Mouse (Mus musculus): ENCODE results near the gene Maml1. TPM values are rescaled to one million over a fixed set of nuclear protein-coding genes. Genes with fewer than 3 reads are reported as not detected.

Maml1 gene
- polyA plus RNA-seq, 1 experiment, result 14.1 TPM

DNA sequence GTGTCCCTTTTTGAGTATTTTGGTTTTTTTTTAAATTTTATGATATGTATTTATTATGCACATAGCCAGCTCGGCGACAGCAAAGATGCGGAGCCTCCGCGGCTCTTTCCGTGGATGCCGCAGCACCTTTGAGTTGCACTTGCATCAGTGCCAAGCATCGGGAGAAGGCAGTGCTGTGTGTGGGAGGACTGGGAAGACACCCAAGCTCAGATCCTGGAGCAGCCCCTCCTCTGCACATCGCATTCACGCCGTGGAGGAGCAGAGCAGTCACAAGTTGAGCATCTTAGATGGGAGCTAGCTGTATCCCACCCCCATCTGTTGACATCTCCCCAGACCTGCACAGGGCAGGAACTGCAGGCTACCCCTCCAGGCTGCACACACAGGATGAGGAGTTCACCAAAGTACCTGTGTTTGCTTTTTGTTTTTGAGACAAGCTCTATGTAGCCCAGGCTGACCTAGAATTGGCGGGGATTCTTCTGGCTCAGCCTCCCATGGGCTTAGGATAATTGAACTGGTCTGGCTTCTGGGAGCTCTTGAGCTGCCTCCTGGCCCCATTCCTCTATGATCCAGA is 38.0 kb downstream of the Maml1 start:
- H3K9me3 ChIP-seq (replicated peaks; ENCODE audit: control insufficient read depth, insufficient read depth, low read length, poor library complexity, severe bottlenecking), result no peaks in the 10 kb centered on the region
- H3K9ac ChIP-seq (ENCODE audit: low read depth, poor library complexity, severe bottlenecking), result peak overlapping the region; percentile 51; the same call in 1 of the 2 replicates
- no peaks in the 10 kb centered on the region for H3K27me3 ChIP-seq (ENCODE audit: control insufficient read depth, insufficient read depth, low read length, poor library complexity, severe bottlenecking)
- no peak for TF ChIP-seq POLR2A (IDR thresholded peaks at IDR 0.05; ENCODE audit: insufficient read depth, low read length)
- H3K4me3 ChIP-seq (ENCODE audit: low read depth, low read length), result peak overlapping the region; percentile 52
- no peak overlapping the region for H3K27ac ChIP-seq (ENCODE audit: insufficient read depth, low read length)
- H3K36me3 ChIP-seq (ENCODE audit: control insufficient read depth, insufficient read depth, low read length, poor library complexity, severe bottlenecking), result peaks cover 2% of the 10 kb centered on the region; the same call in 1 of the 2 replicates
- H3K4me1 ChIP-seq (ENCODE audit: control insufficient read depth, insufficient read depth, low read length), result peaks cover 4% of the 10 kb centered on the region

- H3K27me3 ChIP-seq (ENCODE audit: control insufficient read depth, insufficient read depth, low read length, poor library complexity, severe bottlenecking), result no peaks in the 10 kb centered on the region
- H3K36me3 ChIP-seq (ENCODE audit: control insufficient read depth, insufficient read depth, low read length, poor library complexity, severe bottlenecking), result no peaks in the 10 kb centered on the region; the same call in 1 of the 2 replicates
- H3K4me1 ChIP-seq (ENCODE audit: control insufficient read depth, insufficient read depth, low read length), result peaks cover 4% of the 10 kb centered on the region
- peak overlapping the region; percentile 52 for H3K4me3 ChIP-seq (ENCODE audit: low read depth, low read length)
- peak overlapping the region; percentile 51 for H3K9ac ChIP-seq (ENCODE audit: low read depth, poor library complexity, severe bottlenecking)
- no peak for TF ChIP-seq POLR2A (IDR thresholded peaks at IDR 0.05; ENCODE audit: insufficient read depth, low read length)
- TF ChIP-seq EP300 (IDR thresholded peaks at IDR 0.05; ENCODE audit: insufficient read depth, low read depth, low read length), result no peak
- TF ChIP-seq CTCF (IDR thresholded peaks at IDR 0.05; ENCODE audit: low read depth, low read length), result no peak
- H3K27ac ChIP-seq (ENCODE audit: insufficient read depth, low read length), result peak overlapping the region; percentile 86
- no peaks in the 10 kb centered on the region for H3K9me3 ChIP-seq (replicated peaks; ENCODE audit: control insufficient read depth, insufficient read depth, low read length, poor library complexity, severe bottlenecking)
These were observed 38.7 kb downstream of the Maml1 start for GRCm38 (mm10) chr11:50253393-50253792.

DNA sequence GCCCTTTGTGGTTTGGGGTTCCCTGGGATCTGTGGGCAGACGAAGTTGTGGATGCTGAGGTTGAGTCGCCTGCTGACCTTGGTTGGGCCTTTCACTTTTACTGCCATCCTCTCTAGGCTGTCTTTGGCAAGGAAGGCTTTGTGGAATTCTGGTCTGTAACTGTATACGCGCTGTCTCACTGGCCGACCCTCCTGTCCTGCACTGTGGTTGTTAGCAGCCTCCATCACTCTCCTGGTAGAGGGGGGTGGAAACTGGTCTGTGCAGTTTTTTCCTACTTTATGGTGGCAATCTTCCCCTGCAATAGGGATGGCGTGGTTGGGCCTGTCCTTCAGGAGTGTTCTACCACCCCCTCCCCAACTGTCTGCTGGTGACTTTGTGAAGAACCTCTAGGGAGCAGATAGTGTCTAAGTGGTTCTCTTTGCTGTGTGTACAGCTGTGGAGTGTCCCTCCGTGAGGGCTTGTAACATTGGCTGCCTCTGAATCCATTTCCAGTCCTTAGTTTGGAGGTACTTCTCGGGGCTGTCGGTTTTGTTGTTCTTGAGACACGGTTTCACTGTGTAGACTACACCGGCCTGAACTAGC is 39.3 kb downstream of the Maml1 start:
- peak overlapping the region; percentile 86 for H3K27ac ChIP-seq (ENCODE audit: insufficient read depth, low read length)
- peak overlapping the region; percentile 52 for H3K4me3 ChIP-seq (ENCODE audit: low read depth, low read length)
- H3K27me3 ChIP-seq (ENCODE audit: control insufficient read depth, insufficient read depth, low read length, poor library complexity, severe bottlenecking), result no peaks in the 10 kb centered on the region
- TF ChIP-seq EP300 (IDR thresholded peaks at IDR 0.05; ENCODE audit: insufficient read depth, low read depth, low read length) (no peak), POLR2A (IDR thresholded peaks at IDR 0.05; ENCODE audit: insufficient read depth, low read length) (no peak), CTCF (IDR thresholded peaks at IDR 0.05; ENCODE audit: low read depth, low read length) (no peak)
- no peaks in the 10 kb centered on the region for H3K9me3 ChIP-seq (replicated peaks; ENCODE audit: control insufficient read depth, insufficient read depth, low read length, poor library complexity, severe bottlenecking)
- H3K4me1 ChIP-seq (ENCODE audit: control insufficient read depth, insufficient read depth, low read length), result peaks cover 4% of the 10 kb centered on the region
- H3K36me3 ChIP-seq (ENCODE audit: control insufficient read depth, insufficient read depth, low read length, poor library complexity, severe bottlenecking), result no peaks in the 10 kb centered on the region; the same call in 1 of the 2 replicates
- peak overlapping the region; percentile 51 for H3K9ac ChIP-seq (ENCODE audit: low read depth, poor library complexity, severe bottlenecking)

- Histone ChIP-seq H3K27ac (ENCODE audit: insufficient read depth, low read length) (peak overlapping the region; percentile 86), H3K9me3 (replicated peaks; ENCODE audit: control insufficient read depth, insufficient read depth, low read length, poor library complexity, severe bottlenecking) (no peaks in the 10 kb centered on the region), H3K4me1 (ENCODE audit: control insufficient read depth, insufficient read depth, low read length) (peaks cover 4% of the 10 kb centered on the region), H3K27me3 (ENCODE audit: control insufficient read depth, insufficient read depth, low read length, poor library complexity, severe bottlenecking) (no peaks in the 10 kb centered on the region), H3K36me3 (ENCODE audit: control insufficient read depth, insufficient read depth, low read length, poor library complexity, severe bottlenecking) (no peaks in the 10 kb centered on the region; the same call in 1 of the 2 replicates), H3K4me3 (ENCODE audit: low read depth, low read length) (peak overlapping the region; percentile 52), H3K9ac (ENCODE audit: low read depth, poor library complexity, severe bottlenecking) (peak overlapping the region; percentile 51)
- TF ChIP-seq EP300 (IDR thresholded peaks at IDR 0.05; ENCODE audit: insufficient read depth, low read depth, low read length) (peak; percentile 99), POLR2A (IDR thresholded peaks at IDR 0.05; ENCODE audit: insufficient read depth, low read length) (no peak)
These were observed 39.9 kb downstream of the Maml1 start for GRCm38 (mm10) chr11:50252166-50252565.

GRCm38 (mm10) chr11:50248473-50249171 is 43.5 kb downstream of the Maml1 start:
- TF ChIP-seq POLR2A (IDR thresholded peaks at IDR 0.05; ENCODE audit: insufficient read depth, low read length), result no peak
- 0 out of 2 replicates have a peak, but pooled peaks have one; percentile 30 for TF ChIP-seq EP300 (IDR thresholded peaks at IDR 0.05; ENCODE audit: insufficient read depth, low read depth, low read length)

DNA sequence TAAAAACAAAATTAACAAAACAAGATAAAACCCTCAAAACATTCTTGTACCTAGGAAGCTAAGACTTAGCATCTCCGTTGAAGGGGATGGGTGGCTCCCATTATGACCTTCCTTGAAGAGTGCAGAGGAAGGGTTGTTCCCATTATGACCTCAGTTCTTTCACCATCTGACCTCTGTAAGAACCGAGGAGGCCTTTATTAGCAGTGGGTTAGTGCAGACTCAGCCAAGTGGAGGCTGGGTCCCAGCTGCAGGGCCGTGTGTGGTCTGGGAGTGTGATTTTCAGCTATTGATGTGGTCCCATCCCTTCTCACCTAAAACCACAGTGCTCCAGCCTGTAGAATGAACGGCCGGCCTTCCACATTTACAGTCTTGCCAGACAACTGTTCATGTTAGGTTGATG is 46.8 kb downstream of the Maml1 start:
- no peaks in the 10 kb centered on the region for H3K4me1 ChIP-seq (ENCODE audit: control insufficient read depth, insufficient read depth, low read length)
- H3K9ac ChIP-seq (ENCODE audit: low read depth, poor library complexity, severe bottlenecking), result no peak overlapping the region
- no peaks in the 10 kb centered on the region for H3K27me3 ChIP-seq (ENCODE audit: control insufficient read depth, insufficient read depth, low read length, poor library complexity, severe bottlenecking)
- H3K36me3 ChIP-seq (ENCODE audit: control insufficient read depth, insufficient read depth, low read length, poor library complexity, severe bottlenecking), result 0 out of 2 replicates have a peak, but pooled peaks cover 2% of the 10 kb centered on the region
- no peak overlapping the region for H3K4me3 ChIP-seq (ENCODE audit: low read depth, low read length)
- TF ChIP-seq CTCF (IDR thresholded peaks at IDR 0.05; ENCODE audit: low read depth, low read length) (no peak), EP300 (IDR thresholded peaks at IDR 0.05; ENCODE audit: insufficient read depth, low read depth, low read length) (no peak), POLR2A (IDR thresholded peaks at IDR 0.05; ENCODE audit: insufficient read depth, low read length) (no peak)
- H3K27ac ChIP-seq (ENCODE audit: insufficient read depth, low read length), result no peak overlapping the region
- no peaks in the 10 kb centered on the region for H3K9me3 ChIP-seq (replicated peaks; ENCODE audit: control insufficient read depth, insufficient read depth, low read length, poor library complexity, severe bottlenecking)

More at GRCm38 (mm10) chr11:50248473-50249171, 43.5 kb downstream of the Maml1 start:
- Histone ChIP-seq H3K27me3 (ENCODE audit: control insufficient read depth, insufficient read depth, low read length, poor library complexity, severe bottlenecking) (no peaks in the 10 kb centered on the region), H3K4me1 (ENCODE audit: control insufficient read depth, insufficient read depth, low read length) (peaks cover 4% of the 10 kb centered on the region), H3K4me3 (ENCODE audit: low read depth, low read length) (peak overlapping the region; percentile 6), H3K27ac (ENCODE audit: insufficient read depth, low read length) (peak overlapping the region; percentile 71), H3K36me3 (ENCODE audit: control insufficient read depth, insufficient read depth, low read length, poor library complexity, severe bottlenecking) (0 out of 2 replicates have a peak, but pooled peaks cover 2% of the 10 kb centered on the region), H3K9ac (ENCODE audit: low read depth, poor library complexity, severe bottlenecking) (no peak overlapping the region), H3K9me3 (replicated peaks; ENCODE audit: control insufficient read depth, insufficient read depth, low read length, poor library complexity, severe bottlenecking) (no peaks in the 10 kb centered on the region)

All from ES-Bruce4 (cell line).